Mouse (Mus musculus) hindbrain, embryonic 12.5 days (tissue): ENCODE data around the gene Phlpp2. TPM values are rescaled to one million over a fixed set of nuclear protein-coding genes. Genes with fewer than 3 reads are reported as not detected.
"Not testable (repeated sequence)": the region's sequence is repeated elsewhere in the genome, so short reads cannot be mapped to it uniquely, and the experiment has no call there.

Source experiments
- ATAC-seq: fragments of 200-750 bp; cut with Nextera tagmentation; 2 replicates; pipeline ENCODE4 v1.8.0; 2017; ENCODE audit warnings: moderate TSS enrichment; ENCODE audit not compliant: low FRiP score
- H3K27ac ChIP-seq: fragments of 300-500 bp; sonication (generic); 2 replicates; pipeline ENCODE4 v1.5.1; 2016; ENCODE audit warnings: mild to moderate bottlenecking
- H3K27me3 ChIP-seq: fragments of 300-500 bp; sonication (generic); 2 replicates; pipeline ENCODE4 v1.6.1; 2016; ENCODE audit warnings: mild to moderate bottlenecking
- H3K36me3 ChIP-seq: fragments of 300-500 bp; sonication (generic); 2 replicates; pipeline ENCODE4 v1.6.1; 2016; ENCODE audit warnings: mild to moderate bottlenecking
- H3K4me1 ChIP-seq: fragments of 300-500 bp; sonication (generic); 2 replicates; pipeline ENCODE4 v1.6.1; 2016
- H3K4me2 ChIP-seq: fragments of 300-500 bp; sonication (generic); replicated peaks from 2 replicates; pipeline ENCODE4 v1.6.1; 2016; ENCODE audit warnings: mild to moderate bottlenecking
- H3K4me3 ChIP-seq: fragments of 300-500 bp; sonication (generic); 2 replicates; pipeline ENCODE4 v1.5.1; 2016; ENCODE audit warnings: mild to moderate bottlenecking
- H3K9ac ChIP-seq: fragments of 300-500 bp; sonication (generic); 2 replicates; pipeline ENCODE4 v1.6.1; 2016; ENCODE audit warnings: mild to moderate bottlenecking, moderate library complexity
- H3K9me3 ChIP-seq: fragments of 300-500 bp; sonication (generic); replicated peaks from 2 replicates; pipeline ENCODE4 v1.6.1; 2016; ENCODE audit warnings: mild to moderate bottlenecking
- WGBS: fragments of 180-500 bp; shearing (Covaris S2); methylation state at CpG from one replicate; pipeline ENCODE4 v1.1.7; 2016; 5-methylcytosine and 5-hydroxymethylcytosine counted together
- polyA plus RNA-seq: library from polyadenylated mRNA; unstranded; fragments of >200 nt; fragmentation: Nextera tagmentation; extraction: Ambion mirVana; gene quantifications from 2 replicates; pipeline ENCODE4 v1.2.1, GENCODE M21; 2016

Gene Phlpp2
- polyA plus RNA-seq, 1 experiment from 2014 or later, result 3.5 TPM

- peak overlapping the region; percentile 93 for H3K4me2 ChIP-seq
- H3K27me3 ChIP-seq, result no peaks in the 10 kb centered on the region
- peak overlapping the region; percentile 97 for H3K9ac ChIP-seq
- peak overlapping the region; percentile 89 for H3K27ac ChIP-seq
- WGBS, result under 1% methylated on average over 78 of the region's 78 CpGs
- no peaks in the 10 kb centered on the region for H3K9me3 ChIP-seq
- peak overlapping the region; percentile 98 for H3K4me3 ChIP-seq
- ATAC-seq, result peak; percentile 86
- peaks cover 12% of the 10 kb centered on the region for H3K4me1 ChIP-seq
- H3K36me3 ChIP-seq, result no peaks in the 10 kb centered on the region
Observed at GRCm38 (mm10) chr8:109868680-109869361, 479 bp downstream of the Phlpp2 start.

DNA sequence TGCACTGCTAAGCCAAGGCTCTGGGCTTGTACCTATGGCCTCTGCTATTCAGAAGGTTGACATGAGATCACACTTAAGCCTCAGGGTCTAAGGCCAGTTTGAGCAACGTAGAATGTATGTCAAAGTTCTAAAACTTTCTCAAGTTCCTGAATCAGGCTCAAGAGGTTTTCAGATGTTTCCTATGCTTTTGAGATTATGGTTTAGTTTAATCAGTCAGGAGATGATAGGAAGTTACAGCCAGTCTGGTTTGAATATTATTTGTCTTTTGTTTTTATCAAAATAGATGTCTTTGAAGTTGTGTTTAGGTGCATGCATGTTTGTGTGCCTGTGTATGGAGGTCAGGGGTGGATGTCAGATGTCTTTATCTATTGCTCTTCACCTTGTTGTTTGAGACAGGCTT is 2.7 kb downstream of the Phlpp2 start:
- no peak for ATAC-seq
- H3K27ac ChIP-seq, result no peak overlapping the region
- H3K27me3 ChIP-seq, result no peaks in the 10 kb centered on the region
- H3K9me3 ChIP-seq, result no peaks in the 10 kb centered on the region
- no peak overlapping the region for H3K4me3 ChIP-seq
- H3K9ac ChIP-seq, result no peak overlapping the region
- 90% methylated on average over 1 of the region's 1 CpGs for WGBS
- H3K4me1 ChIP-seq, result peaks cover 12% of the 10 kb centered on the region
- no peak overlapping the region for H3K4me2 ChIP-seq
- H3K36me3 ChIP-seq, result no peaks in the 10 kb centered on the region

- not testable (repeated sequence) for H3K9ac ChIP-seq, H3K4me2 ChIP-seq, H3K4me3 ChIP-seq, H3K4me1 ChIP-seq, ATAC-seq, H3K9me3 ChIP-seq, H3K27ac ChIP-seq, H3K27me3 ChIP-seq
- peaks cover 13% of the 10 kb centered on the region; the same call in 1 of the 2 replicates for H3K36me3 ChIP-seq
- WGBS, result 98% methylated on average over 3 of the region's 3 CpGs
Observed at GRCm38 (mm10) chr8:109873800-109874199, 5.5 kb downstream of the Phlpp2 start.

- no peak overlapping the region for H3K27ac ChIP-seq
- no peaks in the 10 kb centered on the region for H3K27me3 ChIP-seq
- 95% methylated on average over 5 of the region's 5 CpGs for WGBS
- no peak for ATAC-seq
- no peak overlapping the region for H3K4me3 ChIP-seq
- no peaks in the 10 kb centered on the region for H3K4me1 ChIP-seq
- no peaks in the 10 kb centered on the region for H3K9me3 ChIP-seq
- H3K36me3 ChIP-seq, result peaks cover 25% of the 10 kb centered on the region
- H3K4me2 ChIP-seq, result no peak overlapping the region
- H3K9ac ChIP-seq, result no peak overlapping the region
Observed at GRCm38 (mm10) chr8:109880012-109880662, 11.8 kb downstream of the Phlpp2 start.

- no peak for ATAC-seq
- Histone ChIP-seq H3K4me3 (no peak overlapping the region), H3K27me3 (no peaks in the 10 kb centered on the region), H3K36me3 (peaks cover 19% of the 10 kb centered on the region), H3K27ac (no peak overlapping the region), H3K9ac (no peak overlapping the region), H3K4me2 (no peak overlapping the region), H3K9me3 (no peaks in the 10 kb centered on the region), H3K4me1 (no peaks in the 10 kb centered on the region)
Observed at GRCm38 (mm10) chr8:109885294-109885693, 17.0 kb downstream of the Phlpp2 start.

DNA sequence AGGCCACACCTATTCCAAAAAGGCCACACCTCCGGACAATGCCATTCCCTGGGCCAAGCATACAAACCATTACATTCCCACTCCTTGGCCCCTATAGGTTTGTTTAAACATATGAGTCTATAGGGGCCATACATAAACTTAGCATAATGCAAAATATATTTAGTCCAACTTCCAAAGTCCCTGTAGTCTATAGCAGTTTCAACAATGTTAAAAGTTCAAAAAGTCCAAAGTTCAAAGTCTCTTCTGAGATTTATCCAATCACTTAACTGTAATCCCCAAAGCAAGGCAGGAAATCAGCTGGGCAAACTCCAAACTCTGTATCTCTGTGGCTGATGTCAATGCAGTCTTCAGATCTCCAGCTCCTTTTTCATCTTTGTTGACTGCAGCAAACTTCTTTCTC is 20.9 kb downstream of the Phlpp2 start:
- Histone ChIP-seq H3K9me3 (no peaks in the 10 kb centered on the region), H3K4me1 (no peaks in the 10 kb centered on the region), H3K27me3 (no peaks in the 10 kb centered on the region), H3K27ac (no peak overlapping the region), H3K4me3 (no peak overlapping the region), H3K4me2 (no peak overlapping the region), H3K9ac (no peak overlapping the region), H3K36me3 (peaks cover 17% of the 10 kb centered on the region)
- 100% methylated on average over 1 of the region's 1 CpGs for WGBS
- no peak for ATAC-seq

- Histone ChIP-seq H3K36me3 (peaks cover 22% of the 10 kb centered on the region), H3K4me2 (no peak overlapping the region), H3K27ac (no peak overlapping the region), H3K4me3 (no peak overlapping the region), H3K9ac (no peak overlapping the region), H3K9me3 (no peaks in the 10 kb centered on the region), H3K27me3 (no peaks in the 10 kb centered on the region), H3K4me1 (no peaks in the 10 kb centered on the region)
- 89% methylated on average over 3 of the region's 3 CpGs for WGBS
- ATAC-seq, result no peak
Observed at GRCm38 (mm10) chr8:109890794-109891585, 22.6 kb downstream of the Phlpp2 start.

DNA sequence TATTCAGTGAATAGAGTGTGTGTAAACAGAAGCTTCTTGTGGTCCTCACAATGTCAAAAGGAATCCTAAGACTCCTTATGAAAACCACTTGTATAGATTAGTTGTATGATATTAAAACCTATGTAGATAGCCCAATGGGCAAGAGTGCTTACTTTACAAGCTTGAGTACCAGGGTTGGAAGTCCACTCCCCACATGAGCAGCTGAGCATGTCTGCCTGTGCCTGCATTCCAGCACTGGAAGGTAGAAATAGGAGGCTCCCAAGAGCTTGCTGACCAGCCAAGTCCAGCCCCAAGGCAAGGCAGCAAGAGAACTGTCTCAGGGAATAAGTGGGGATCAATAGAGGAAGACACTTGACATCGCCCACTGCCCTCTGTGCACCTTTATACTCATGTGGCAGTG is 26.3 kb downstream of the Phlpp2 start:
- Histone ChIP-seq H3K27ac (no peak overlapping the region), H3K36me3 (peaks cover 16% of the 10 kb centered on the region), H3K4me1 (no peaks in the 10 kb centered on the region), H3K4me3 (no peak overlapping the region), H3K9me3 (no peaks in the 10 kb centered on the region), H3K27me3 (no peaks in the 10 kb centered on the region), H3K9ac (no peak overlapping the region), H3K4me2 (no peak overlapping the region)
- ATAC-seq, result no peak
- 95% methylated on average over 1 of the region's 1 CpGs for WGBS

DNA sequence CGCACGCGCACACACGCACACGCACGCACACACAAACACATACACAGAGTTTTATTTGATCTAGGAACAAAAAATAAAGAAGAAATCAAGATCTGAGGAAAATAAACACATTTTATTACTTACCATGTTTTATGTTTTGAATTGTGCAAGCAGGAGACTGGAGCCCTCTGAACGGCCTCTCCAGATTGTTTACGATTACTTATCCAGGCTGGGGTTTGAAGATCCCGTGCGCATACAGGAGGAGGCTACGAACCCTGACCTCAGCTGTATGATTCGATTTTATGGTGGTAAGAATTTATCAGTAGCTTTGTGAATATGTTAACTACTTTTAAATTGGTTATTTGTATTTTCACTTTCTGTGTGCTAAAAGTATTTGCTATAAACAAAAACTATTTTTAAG is 27.0 kb downstream of the Phlpp2 start:
- Histone ChIP-seq H3K27me3 (no peaks in the 10 kb centered on the region), H3K4me3 (no peak overlapping the region), H3K9ac (no peak overlapping the region), H3K36me3 (peaks cover 11% of the 10 kb centered on the region), H3K9me3 (no peaks in the 10 kb centered on the region), H3K4me1 (no peaks in the 10 kb centered on the region), H3K27ac (no peak overlapping the region), H3K4me2 (no peak overlapping the region)
- 94% methylated on average over 12 of the region's 12 CpGs for WGBS
- ATAC-seq, result no peak

GRCm38 (mm10) chr8:109902379-109902778 is 34.0 kb downstream of the Phlpp2 start:
- Histone ChIP-seq H3K27me3 (no peaks in the 10 kb centered on the region), H3K4me3 (no peak overlapping the region), H3K36me3 (peaks cover 3% of the 10 kb centered on the region; the same call in 1 of the 2 replicates), H3K4me1 (no peaks in the 10 kb centered on the region), H3K27ac (no peak overlapping the region), H3K9me3 (no peaks in the 10 kb centered on the region), H3K9ac (no peak overlapping the region), H3K4me2 (no peak overlapping the region)
- ATAC-seq, result no peak

DNA sequence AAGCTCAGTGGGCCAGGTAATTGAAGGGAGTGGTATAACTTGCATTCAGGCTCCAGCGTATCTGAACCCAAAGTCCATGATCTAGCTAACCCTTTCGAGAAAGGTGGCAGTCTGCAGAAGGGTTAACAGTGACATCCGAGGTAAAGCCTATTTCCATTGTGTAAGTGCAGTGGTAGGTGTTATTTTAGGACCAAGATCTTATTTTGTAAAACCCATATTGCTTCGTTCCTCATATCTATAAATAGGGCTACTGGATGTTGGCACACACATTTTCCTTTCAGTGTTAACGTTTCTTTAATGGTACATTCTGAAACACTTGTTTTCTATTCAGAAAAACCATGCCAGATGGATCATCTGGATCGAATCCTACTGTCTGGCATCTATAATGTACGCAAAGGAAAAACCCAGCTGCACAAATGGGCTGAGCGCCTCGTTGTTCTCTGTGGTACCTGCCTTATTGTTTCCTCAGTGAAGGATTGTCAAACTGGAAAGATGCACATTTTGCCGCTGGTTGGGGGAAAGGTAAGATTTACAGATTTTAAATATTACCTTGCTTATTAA is 35.6 kb downstream of the Phlpp2 start:
- Histone ChIP-seq H3K4me2 (no peak overlapping the region), H3K9ac (no peak overlapping the region), H3K36me3 (peaks cover 8% of the 10 kb centered on the region), H3K4me3 (no peak overlapping the region), H3K4me1 (no peaks in the 10 kb centered on the region), H3K27ac (no peak overlapping the region), H3K27me3 (no peaks in the 10 kb centered on the region), H3K9me3 (no peaks in the 10 kb centered on the region)
- WGBS, result 86% methylated on average over 10 of the region's 10 CpGs
- no peak for ATAC-seq

DNA sequence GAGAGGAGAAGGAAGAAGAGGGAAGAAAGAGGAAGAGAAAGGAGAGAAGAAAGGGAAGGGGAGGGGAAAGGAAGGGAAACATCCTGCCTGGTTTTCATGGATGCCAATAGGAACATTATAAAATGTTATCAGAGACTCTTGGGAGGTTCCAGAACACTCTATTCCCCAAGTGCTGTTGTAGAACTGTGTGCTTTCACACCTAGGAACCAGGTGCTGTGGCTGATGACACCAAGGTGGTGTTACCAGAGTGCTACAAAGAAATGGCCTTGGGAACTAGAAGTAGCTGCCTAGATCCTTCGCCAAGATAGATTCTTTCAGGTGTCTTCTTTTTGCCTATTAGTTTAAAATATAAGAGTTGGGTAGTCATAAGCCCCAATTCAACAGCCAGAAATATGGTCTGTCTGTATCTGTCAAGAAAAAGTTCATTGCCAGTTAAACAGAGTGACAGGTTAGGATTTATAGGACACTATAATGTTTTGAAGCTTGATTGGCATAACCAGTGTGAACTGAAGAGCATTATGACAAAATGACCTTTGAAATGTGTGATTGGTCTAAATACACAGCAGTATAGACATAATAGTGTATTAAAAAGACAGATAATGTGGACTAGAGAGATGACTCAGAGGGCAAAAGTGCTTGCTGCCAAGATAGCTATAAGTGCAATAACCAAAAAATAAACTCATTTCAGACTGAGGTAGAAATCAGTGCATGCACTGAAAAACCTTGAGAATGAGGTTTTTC is 36.8 kb downstream of the Phlpp2 start:
- Histone ChIP-seq H3K27me3 (no peaks in the 10 kb centered on the region), H3K9me3 (no peaks in the 10 kb centered on the region), H3K27ac (no peak overlapping the region), H3K36me3 (peaks cover 18% of the 10 kb centered on the region), H3K4me3 (no peak overlapping the region), H3K4me2 (no peak overlapping the region), H3K9ac (no peak overlapping the region), H3K4me1 (no peaks in the 10 kb centered on the region)
- WGBS, result 90% methylated on average over 1 of the region's 1 CpGs
- ATAC-seq, result no peak
